Mouse (Mus musculus): ENCODE data around the gene Qprt.

Gene Qprt

GRCm38 (mm10) chr7:127129638-127130037, 7.6 kb upstream of the Qprt start:
- no peak for DNase-seq

GRCm38 (mm10) chr7:127121061-127121910, 740 bp downstream of the Qprt start:
- no peak for DNase-seq

GRCm38 (mm10) chr7:127118671-127119445, 3.2 kb downstream of the Qprt start:
- DNase-seq = no peak

- no peak for DNase-seq
These were observed 4.1 kb downstream of the Qprt start for GRCm38 (mm10) chr7:127117948-127118347.

GRCm38 (mm10) chr7:127116331-127116935, 5.6 kb downstream of the Qprt start:
- DNase-seq = no peak

- DNase-seq = no peak
These were observed 7.1 kb downstream of the Qprt start for GRCm38 (mm10) chr7:127114920-127115319.

GRCm38 (mm10) chr7:127113614-127114259, 8.3 kb downstream of the Qprt start:
- DNase-seq = no peak

GRCm38 (mm10) chr7:127112921-127113597, 9.0 kb downstream of the Qprt start:
- DNase-seq = no peak

GRCm38 (mm10) chr7:127112251-127112841, 9.7 kb downstream of the Qprt start:
- no peak for DNase-seq

GRCm38 (mm10) chr7:127111461-127111860, 10.6 kb downstream of the Qprt start:
- peak; percentile 67 to 81 for DNase-seq

- peak; percentile 56 to 70 for DNase-seq
These were observed 11.6 kb downstream of the Qprt start for GRCm38 (mm10) chr7:127110239-127111007.

- no peak for DNase-seq
These were observed 16.5 kb downstream of the Qprt start for GRCm38 (mm10) chr7:127105551-127105950.

GRCm38 (mm10) chr7:127104560-127105332, 17.3 kb downstream of the Qprt start:
- peak; percentile 39 to 71 for DNase-seq

GRCm38 (mm10) chr7:127103960-127104359, 18.1 kb downstream of the Qprt start:
- no peak for DNase-seq

- no peak for DNase-seq
These were observed 19.9 kb downstream of the Qprt start for GRCm38 (mm10) chr7:127102148-127102547.

- DNase-seq = no peak
These were observed 20.5 kb downstream of the Qprt start for GRCm38 (mm10) chr7:127101451-127102016.

GRCm38 (mm10) chr7:127099528-127099927, 22.5 kb downstream of the Qprt start:
- DNase-seq = no peak

GRCm38 (mm10) chr7:127098950-127099349, 23.1 kb downstream of the Qprt start:
- no peak for DNase-seq

- no peak for DNase-seq
These were observed 23.5 kb downstream of the Qprt start for GRCm38 (mm10) chr7:127098521-127098920.

GRCm38 (mm10) chr7:127096456-127096855, 25.6 kb downstream of the Qprt start:
- DNase-seq = no peak
